Mouse (Mus musculus) limb, embryonic 10.5 days (tissue): Measurements from ENCODE around the gene Myom1. TPM values are rescaled to one million over a fixed set of nuclear protein-coding genes. Genes with fewer than 3 reads are reported as not detected.
A peak's percentile ranks its signal among the peaks of the same experiment; 100 is the strongest.

Experiments
- DNase-seq: peaks from one replicate; pipeline ENCODE4 v3.0.0-alpha.2; 2017; ENCODE audit warnings: low spot score
- H3K27ac ChIP-seq: fragments of 300-500 bp; sonication (generic); 2 replicates; pipeline ENCODE4 v1.5.1; 2016; ENCODE audit warnings: mild to moderate bottlenecking
- H3K27me3 ChIP-seq: fragments of 300-500 bp; sonication (generic); 2 replicates; pipeline ENCODE4 v1.6.1; 2016; ENCODE audit warnings: low read depth, mild to moderate bottlenecking; ENCODE audit not compliant: poor library complexity, severe bottlenecking
- H3K36me3 ChIP-seq: fragments of 300-500 bp; sonication (generic); 2 replicates; pipeline ENCODE4 v1.6.1; 2016; ENCODE audit warnings: mild to moderate bottlenecking, moderate library complexity
- H3K4me1 ChIP-seq: fragments of 300-500 bp; sonication (generic); 2 replicates; pipeline ENCODE4 v1.6.1; 2016
- H3K4me3 ChIP-seq: fragments of 300-500 bp; sonication (generic); 2 replicates; pipeline ENCODE4 v1.5.1; 2016; ENCODE audit warnings: mild to moderate bottlenecking, moderate library complexity
- H3K9me3 ChIP-seq: fragments of 300-500 bp; sonication (generic); replicated peaks from 2 replicates; pipeline ENCODE4 v1.6.1; 2016; ENCODE audit warnings: mild to moderate bottlenecking
- WGBS: fragments of 180-500 bp; shearing (Covaris S2); methylation state at CpG from one replicate; pipeline ENCODE4 v1.1.7; 2016; 5-methylcytosine and 5-hydroxymethylcytosine counted together
- polyA plus RNA-seq: library from polyadenylated mRNA; unstranded; fragments of >200 nt; fragmentation: Nextera tagmentation; extraction: Ambion mirVana; gene quantifications from 2 replicates; pipeline ENCODE4 v1.2.1, GENCODE M21; 2016

Myom1 gene
- polyA plus RNA-seq, 1 experiment from 2014 or later: 4.2 TPM

- Histone ChIP-seq H3K9me3 (no peaks in the 10 kb centered on the region), H3K27me3 (no peaks in the 10 kb centered on the region), H3K4me1 (no peaks in the 10 kb centered on the region), H3K4me3 (no peak overlapping the region), H3K27ac (no peak overlapping the region), H3K36me3 (no peaks in the 10 kb centered on the region)
- no peak for DNase-seq
- 88% methylated on average over 1 of the region's 1 CpGs for WGBS
Measured at GRCm38 (mm10) chr17:71009751-71010150, 7.3 kb downstream of the Myom1 start.

GRCm38 (mm10) chr17:71010646-71011242 lies 8.3 kb downstream of the Myom1 start:
- no peaks in the 10 kb centered on the region for H3K4me1 ChIP-seq
- H3K36me3 ChIP-seq: no peaks in the 10 kb centered on the region
- DNase-seq: no peak
- H3K9me3 ChIP-seq: no peaks in the 10 kb centered on the region
- H3K4me3 ChIP-seq: no peak overlapping the region
- H3K27me3 ChIP-seq: no peaks in the 10 kb centered on the region
- 60% methylated on average over 7 of the region's 7 CpGs for WGBS
- H3K27ac ChIP-seq: no peak overlapping the region

- Histone ChIP-seq H3K9me3 (no peaks in the 10 kb centered on the region), H3K4me1 (no peaks in the 10 kb centered on the region), H3K4me3 (no peak overlapping the region), H3K27ac (no peak overlapping the region), H3K36me3 (no peaks in the 10 kb centered on the region), H3K27me3 (no peaks in the 10 kb centered on the region)
- DNase-seq: no peak
- 88% methylated on average over 9 of the region's 9 CpGs for WGBS
Measured at GRCm38 (mm10) chr17:71011931-71012662, 9.7 kb downstream of the Myom1 start.

GRCm38 (mm10) chr17:71013105-71013504 lies 10.7 kb downstream of the Myom1 start:
- no peak for DNase-seq
- no peak overlapping the region for H3K27ac ChIP-seq
- H3K4me1 ChIP-seq: no peaks in the 10 kb centered on the region
- H3K9me3 ChIP-seq: no peaks in the 10 kb centered on the region
- no peak overlapping the region for H3K4me3 ChIP-seq
- no peaks in the 10 kb centered on the region for H3K27me3 ChIP-seq
- H3K36me3 ChIP-seq: no peaks in the 10 kb centered on the region
- WGBS: 92% methylated on average over 6 of the region's 6 CpGs

GRCm38 (mm10) chr17:71014911-71015310 lies 12.5 kb downstream of the Myom1 start:
- no peak overlapping the region for H3K4me3 ChIP-seq
- no peaks in the 10 kb centered on the region for H3K36me3 ChIP-seq
- no peaks in the 10 kb centered on the region for H3K27me3 ChIP-seq
- H3K27ac ChIP-seq: 0 out of 2 replicates have a peak overlapping the region, but pooled peaks have one; percentile 30
- DNase-seq: no peak
- WGBS: 85% methylated on average over 5 of the region's 5 CpGs
- no peaks in the 10 kb centered on the region for H3K9me3 ChIP-seq
- peaks cover 11% of the 10 kb centered on the region for H3K4me1 ChIP-seq

- H3K36me3 ChIP-seq: no peaks in the 10 kb centered on the region
- H3K4me3 ChIP-seq: no peak overlapping the region
- no peak for DNase-seq
- 95% methylated on average over 4 of the region's 4 CpGs for WGBS
- H3K9me3 ChIP-seq: no peaks in the 10 kb centered on the region
- H3K27ac ChIP-seq: peak overlapping the region; percentile 25; the same call in 1 of the 2 replicates
- H3K4me1 ChIP-seq: peaks cover 16% of the 10 kb centered on the region
- no peaks in the 10 kb centered on the region for H3K27me3 ChIP-seq
Measured at GRCm38 (mm10) chr17:71017457-71017998, 15.1 kb downstream of the Myom1 start.

GRCm38 (mm10) chr17:71018151-71018550 lies 15.7 kb downstream of the Myom1 start:
- DNase-seq: no peak

GRCm38 (mm10) chr17:71018616-71019308 lies 16.3 kb downstream of the Myom1 start:
- WGBS: 85% methylated on average over 15 of the region's 15 CpGs
- H3K9me3 ChIP-seq: no peaks in the 10 kb centered on the region
- no peak overlapping the region for H3K27ac ChIP-seq
- no peaks in the 10 kb centered on the region for H3K36me3 ChIP-seq
- H3K27me3 ChIP-seq: no peaks in the 10 kb centered on the region
- peaks cover 22% of the 10 kb centered on the region for H3K4me1 ChIP-seq
- H3K4me3 ChIP-seq: no peak overlapping the region
- no peak for DNase-seq

More at GRCm38 (mm10) chr17:71018151-71018550, 15.7 kb downstream of the Myom1 start:
- Histone ChIP-seq H3K36me3 (no peaks in the 10 kb centered on the region), H3K9me3 (no peaks in the 10 kb centered on the region), H3K27me3 (no peaks in the 10 kb centered on the region), H3K27ac (0 out of 2 replicates have a peak overlapping the region, but pooled peaks have one; percentile 25), H3K4me1 (peaks cover 22% of the 10 kb centered on the region), H3K4me3 (no peak overlapping the region)
- 97% methylated on average over 3 of the region's 3 CpGs for WGBS

GRCm38 (mm10) chr17:71019309-71019655 lies 16.8 kb downstream of the Myom1 start:
- 23% methylated on average over 6 of the region's 6 CpGs for WGBS
- peak overlapping the region; percentile 19 for H3K4me3 ChIP-seq
- peaks cover 22% of the 10 kb centered on the region for H3K4me1 ChIP-seq
- no peak for DNase-seq
- H3K36me3 ChIP-seq: no peaks in the 10 kb centered on the region
- peak overlapping the region; percentile 74 for H3K27ac ChIP-seq
- H3K9me3 ChIP-seq: no peaks in the 10 kb centered on the region
- no peaks in the 10 kb centered on the region for H3K27me3 ChIP-seq

GRCm38 (mm10) chr17:71019860-71020259 lies 17.4 kb downstream of the Myom1 start:
- Histone ChIP-seq H3K36me3 (no peaks in the 10 kb centered on the region), H3K27me3 (no peaks in the 10 kb centered on the region), H3K9me3 (no peaks in the 10 kb centered on the region), H3K4me1 (peaks cover 22% of the 10 kb centered on the region), H3K4me3 (peak overlapping the region; percentile 19), H3K27ac (0 out of 2 replicates have a peak overlapping the region, but pooled peaks have one; percentile 74)
- 53% methylated on average over 9 of the region's 9 CpGs for WGBS
- DNase-seq: no peak

GRCm38 (mm10) chr17:71022841-71023240 lies 20.4 kb downstream of the Myom1 start:
- WGBS: 90% methylated on average over 13 of the region's 13 CpGs
- Histone ChIP-seq H3K9me3 (no peaks in the 10 kb centered on the region), H3K27me3 (no peaks in the 10 kb centered on the region), H3K4me3 (no peak overlapping the region), H3K4me1 (peaks cover 22% of the 10 kb centered on the region), H3K36me3 (no peaks in the 10 kb centered on the region), H3K27ac (peak overlapping the region; percentile 43; the same call in 1 of the 2 replicates)
- DNase-seq: no peak

- no peak overlapping the region for H3K4me3 ChIP-seq
Measured at GRCm38 (mm10) chr17:71024071-71024470, 21.6 kb downstream of the Myom1 start.

GRCm38 (mm10) chr17:71025922-71026321 lies 23.5 kb downstream of the Myom1 start:
- no peak for DNase-seq
- no peak overlapping the region for H3K27ac ChIP-seq
- H3K27me3 ChIP-seq: no peaks in the 10 kb centered on the region
- H3K36me3 ChIP-seq: no peaks in the 10 kb centered on the region
- WGBS: 85% methylated on average over 8 of the region's 8 CpGs
- H3K4me1 ChIP-seq: peaks cover 8% of the 10 kb centered on the region
- no peaks in the 10 kb centered on the region for H3K9me3 ChIP-seq
- no peak overlapping the region for H3K4me3 ChIP-seq

More at GRCm38 (mm10) chr17:71024071-71024470, 21.6 kb downstream of the Myom1 start:
- Histone ChIP-seq H3K9me3 (no peaks in the 10 kb centered on the region), H3K4me1 (peaks cover 19% of the 10 kb centered on the region), H3K27ac (no peak overlapping the region), H3K27me3 (no peaks in the 10 kb centered on the region), H3K36me3 (no peaks in the 10 kb centered on the region)
- 95% methylated on average over 10 of the region's 10 CpGs for WGBS
- DNase-seq: no peak
